Comparison of ENCODE assay signal across 22 mouse cellular contexts in genomic region chr8:92195635-92196034, GRCm38 (mm10).
DNase-seq lines count a peak whose midpoint lies in the region; ATAC-seq and TF ChIP-seq lines count a peak whose summit lies in the region.
"Had no signal": no experiment of that assay in that cellular context is flagged by ENCODE, and none has a peak within 500 bp of the region (broad histone marks: within the 10 kb centered on the region; RNA-seq: fewer than 3 reads in every experiment).

No protein-coding gene starts in this region.

- no peak for TF ChIP-seq POLR2A in CH12.LX (IDR thresholded peaks at IDR 0.05; ENCODE audit: low read depth, low read length)

- H3K9me3 ChIP-seq in CH12.LX (replicated peaks; ENCODE audit: low read length), result peaks cover 87% of the 10 kb centered on the region
- H3K9me3 ChIP-seq in ES-E14 (ENCODE audit: control insufficient read depth, insufficient read depth, low read depth, low read length), result no peaks in the 10 kb centered on the region

- TF ChIP-seq RAD21 in CH12.LX (IDR thresholded peaks at IDR 0.05; ENCODE audit: low read depth, low read length), result no peak

- DNase-seq in CH12.LX (ENCODE audit: extremely low read depth) (no peak), ES-E14 (ENCODE audit: low read depth, low spot score) (no peak)
- no peak for DNase-seq in cerebellum, adult 9-10 months
- no peak for DNase-seq in embryo, embryonic 10 days (ENCODE audit: low spot score)
- no peak for DNase-seq in urinary bladder, adult 18-20 months (ENCODE audit: low spot score in 2 of 2)
- DNase-seq: adrenal gland, adult 2 months; adrenal gland, adult 8-10 months; adrenal gland, postnatal 10 days; adrenal gland, postnatal 14 days; adrenal gland, postnatal 25 days; adrenal gland, postnatal 36 days; B cell, adult 2 months; cerebellum, adult 11 months; cerebellum, adult 11-12 months; cerebellum, adult 18-20 months; cerebellum, adult 2 months; cerebellum, adult 8-10 months had no signal

- H3K27ac ChIP-seq in CH12.LX (ENCODE audit: insufficient read depth, low read depth), result no peak overlapping the region
- no peak overlapping the region for H3K27ac ChIP-seq in ES-E14 (ENCODE audit: insufficient read depth, low read depth, low read length, poor library complexity, severe bottlenecking)

- no peaks in the 10 kb centered on the region for H3K27me3 ChIP-seq in CH12.LX (replicated peaks)

- H3K9ac ChIP-seq in CH12.LX (ENCODE audit: insufficient read depth, low read depth) (no peak overlapping the region), ES-E14 (ENCODE audit: insufficient read depth, low read depth, low read length, poor library complexity, severe bottlenecking) (no peak overlapping the region)

- H3K4me1 ChIP-seq in CH12.LX (ENCODE audit: control insufficient read depth in 1 of 2, insufficient read depth in 2 of 2) (no peaks in the 10 kb centered on the region), ES-E14 (ENCODE audit: control insufficient read depth in 2 of 2, insufficient read depth in 2 of 2, low read length in 2 of 2, poor library complexity in 1 of 2) (peaks cover 0 to 3% of the 10 kb centered on the region in 2 experiments; a peak in 1 of 4 replicates)

- no peaks in the 10 kb centered on the region for H3K79me2 ChIP-seq in CH12.LX (replicated peaks; ENCODE audit: control insufficient read depth, extremely low read depth, insufficient read depth, poor library complexity, severe bottlenecking)

- TF ChIP-seq CTCF in CH12.LX (conservative IDR thresholded peaks at IDR 0.05 in 1 of 2, IDR thresholded peaks at IDR 0.05 in 1 of 2; ENCODE audit: low read depth in 2 of 2, low read length in 2 of 2), result no peak

- H3K4me3 ChIP-seq in CH12.LX (replicated peaks in 1 of 3; ENCODE audit: low read depth in 2 of 3, low read length in 2 of 3, poor library complexity in 1 of 3) (no peak overlapping the region), ES-E14 (ENCODE audit: insufficient read depth in 1 of 2, low read depth in 1 of 2, low read length in 2 of 2, poor library complexity in 1 of 2, severe bottlenecking in 1 of 2) (no peak overlapping the region)

- 0 out of 2 replicates have a peak, but pooled peaks have one; percentile 23 for ATAC-seq in megakaryocyte progenitor cell, adult 5-6 weeks (replicated peaks; ENCODE audit: poor library complexity)
- ATAC-seq: activated CD4-positive, CD25-positive, alpha-beta regulatory T cell, adult 4 months; CD4-positive, CD25-positive, alpha-beta regulatory T cell, adult 4 months; Patski had no signal

- in situ Hi-C loops in CH12.LX (cut with MboI; ENCODE audit: low pct_ligation_motif_present, low pct_unique_long_range_greater_than_20kb, low sequenced_read_pairs) (no loop called here), ES-E14 (cut with MboI; ENCODE audit: low sequenced_read_pairs in 2 of 2, unreplicated experiment in 2 of 2) (no loop called here)

- no peaks in the 10 kb centered on the region for H3K36me3 ChIP-seq in CH12.LX (replicated peaks in 1 of 2; ENCODE audit: control insufficient read depth in 1 of 2, insufficient read depth in 1 of 2, low read length in 1 of 2)
- H3K36me3 ChIP-seq in ES-E14 (ENCODE audit: control insufficient read depth, insufficient read depth, low read length, poor library complexity, severe bottlenecking), result no peaks in the 10 kb centered on the region
- H3K36me3 ChIP-seq: G1E had no signal

- dilution Hi-C loops in CH12.LX (cut with MboI; ENCODE audit: extremely low pct_ligation_motif_present, extremely low pct_unique_long_range_greater_than_20kb, low sequenced_read_pairs), result no loop called here

- no peak for TF ChIP-seq EP300 in CH12.LX (IDR thresholded peaks at IDR 0.05; ENCODE audit: low read length)

- no peak overlapping the region for H3K4me2 ChIP-seq in CH12.LX (ENCODE audit: insufficient read depth, low read depth, poor library complexity, severe bottlenecking)

TF ChIP-seq in CH12.LX, 34 proteins besides CTCF, POLR2A, EP300 and RAD21:
- no peak for TF ChIP-seq ETS1 (conservative IDR thresholded peaks at IDR 0.05; ENCODE audit: low read depth, low read length)
- TF ChIP-seq HCFC1 (IDR thresholded peaks at IDR 0.05; ENCODE audit: low read depth, low read length), result no peak
- no peak for TF ChIP-seq JUND (conservative IDR thresholded peaks at IDR 0.05; ENCODE audit: low read depth, low read length)
- TF ChIP-seq GABPA (IDR thresholded peaks at IDR 0.05; ENCODE audit: insufficient replicate concordance, low read depth, low read length), result no peak
- no peak for TF ChIP-seq PAX5 (IDR thresholded peaks at IDR 0.05; ENCODE audit: low read length)
- no peak for TF ChIP-seq NELFE (IDR thresholded peaks at IDR 0.05; ENCODE audit: low read depth, low read length)
- TF ChIP-seq ZMIZ1 (IDR thresholded peaks at IDR 0.05; ENCODE audit: low read depth, low read length), result no peak
- TF ChIP-seq MAFK (IDR thresholded peaks at IDR 0.05; ENCODE audit: insufficient replicate concordance, low read length), result 0 out of 2 replicates have a peak, but pooled peaks have one; percentile 51

TF ChIP-seq in ES-E14, 5 proteins besides CTCF, POLR2A, EP300 and RAD21:
- TF ChIP-seq MAFK (IDR thresholded peaks at IDR 0.05; ENCODE audit: insufficient read depth, low read depth, low read length) (peak; percentile 86), CHD2 (IDR thresholded peaks at IDR 0.05; ENCODE audit: low read depth, low read length) (no peak), HCFC1 (IDR thresholded peaks at IDR 0.05; ENCODE audit: borderline replicate concordance, insufficient read depth, low read length) (no peak)
